Mouse (Mus musculus) adrenal gland, postnatal 10 days (tissue): Measurements from ENCODE around the gene Nectin2. TPM values are rescaled to one million over a fixed set of nuclear protein-coding genes. Genes with fewer than 3 reads are reported as not detected.
"Not testable (repeated sequence)": the region's sequence is repeated elsewhere in the genome, so short reads cannot be mapped to it uniquely, and the experiment has no call there.

ENCODE experiments used
- DNase-seq: peaks from one replicate; pipeline ENCODE4 v3.0.0; 2021; ENCODE audit warnings: mixed read lengths
- total RNA-seq, 2 experiments: library from RNA; stranded (reverse); gene quantifications; 2 replicates each; pipeline ENCODE4 v1.2.3; 2021

The Nectin2 gene
- total RNA-seq, 2 experiments from 2014 or later = 86.7 to 106 TPM

DNA sequence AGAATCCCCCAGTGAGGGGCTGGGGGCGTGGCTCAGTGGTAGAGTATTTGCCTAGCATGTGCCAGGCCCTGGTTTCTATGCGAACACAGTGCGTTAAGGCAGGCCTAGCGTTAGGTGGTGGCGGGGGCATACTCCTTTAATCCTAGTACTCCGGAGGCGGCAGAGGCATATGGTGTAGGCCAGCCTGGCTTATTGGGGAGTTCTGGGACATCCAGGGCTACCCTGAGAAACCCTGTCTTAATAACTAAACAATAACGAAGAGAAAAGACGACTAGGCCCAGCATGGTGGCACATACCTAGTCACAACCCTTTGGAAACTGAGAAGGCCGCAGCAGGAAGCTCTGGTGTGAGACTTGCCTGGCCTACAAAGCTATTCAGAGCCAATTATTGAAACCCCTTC is 62.2 kb downstream of the Nectin2 start:
- no peak for DNase-seq

GRCm38 (mm10) chr7:19686927-19687583 is 63.2 kb downstream of the Nectin2 start:
- not testable (repeated sequence) for DNase-seq

DNA sequence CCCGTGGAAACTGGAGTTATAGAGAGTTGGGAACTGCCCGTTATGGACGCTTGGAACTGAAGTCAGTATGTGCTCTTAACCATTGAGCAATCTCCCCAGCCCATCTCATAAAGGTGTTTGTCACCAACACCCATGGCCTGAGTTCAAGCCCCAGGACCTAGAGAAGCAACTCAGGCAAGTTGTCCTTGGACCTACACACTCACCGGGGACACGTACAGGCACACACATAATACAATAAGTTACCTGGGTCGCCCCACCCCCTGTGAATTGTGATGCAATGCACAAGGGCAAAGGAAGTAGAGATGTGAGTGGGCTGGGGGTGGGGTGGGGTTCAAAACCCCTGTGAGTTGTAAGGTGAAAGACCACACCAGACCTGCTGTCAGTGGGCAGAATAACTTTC is 63.8 kb downstream of the Nectin2 start:
- no peak for DNase-seq

DNA sequence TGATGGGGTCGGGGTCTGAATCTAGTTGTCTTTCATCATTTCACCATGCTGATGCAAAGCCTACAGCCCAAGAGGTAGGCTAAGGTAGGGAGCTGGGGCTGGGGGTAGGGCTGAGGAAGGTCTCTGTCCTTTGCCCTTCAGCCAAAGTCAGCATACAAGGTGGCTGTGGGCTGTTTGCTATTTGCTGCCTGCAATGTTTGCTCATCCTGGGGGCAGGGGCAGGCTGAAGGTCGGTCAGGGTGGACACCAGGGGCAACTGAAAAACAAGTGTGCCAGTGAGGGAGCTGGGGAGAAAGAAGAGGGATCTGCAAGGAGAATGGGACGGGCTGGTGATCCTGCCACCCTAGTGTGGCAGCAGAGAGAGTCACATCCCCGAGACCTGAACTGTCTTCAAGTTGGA is 64.9 kb downstream of the Nectin2 start:
- DNase-seq = peak; percentile 25

DNA sequence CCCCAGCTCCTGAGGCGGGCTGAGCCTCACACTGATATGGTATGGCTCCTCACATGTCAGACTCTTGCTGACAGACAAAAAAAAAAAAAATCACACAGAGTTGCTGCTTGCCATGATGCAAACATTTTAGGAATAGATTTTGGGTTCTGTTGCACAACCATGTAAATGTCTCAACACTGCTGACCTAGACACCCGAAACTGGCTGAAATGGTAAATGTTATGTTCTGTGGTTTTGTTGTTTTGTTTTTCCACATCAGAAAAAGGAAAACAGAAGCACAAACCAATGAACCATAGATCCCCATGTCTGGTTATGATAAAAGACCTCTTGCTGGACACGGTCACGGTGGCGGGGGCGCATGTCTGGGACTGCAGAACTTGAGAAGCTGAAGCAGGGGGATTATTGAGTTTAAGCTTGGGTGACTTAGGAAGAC is 66.5 kb downstream of the Nectin2 start:
- DNase-seq = no peak

DNA sequence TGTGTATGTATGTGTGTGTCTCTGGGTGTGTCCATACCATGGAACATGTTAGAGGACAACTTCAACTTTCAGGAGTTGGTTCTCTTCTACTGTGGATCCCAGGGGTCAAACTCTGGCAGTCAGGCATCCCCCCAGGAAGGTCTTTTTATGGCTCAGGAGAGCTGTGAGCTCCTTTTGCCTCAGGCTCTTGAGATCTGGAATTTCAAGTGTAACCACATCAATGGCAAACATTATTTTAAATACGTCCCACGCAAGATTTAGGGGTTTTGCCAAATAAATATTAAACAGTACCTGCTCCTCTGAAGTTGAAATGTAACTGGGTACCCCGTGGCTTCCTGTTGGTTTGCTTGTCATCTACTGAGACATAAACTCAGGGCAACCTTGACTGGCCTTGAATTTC is 67.3 kb downstream of the Nectin2 start:
- no peak for DNase-seq

GRCm38 (mm10) chr7:19681202-19681694 is 69.0 kb downstream of the Nectin2 start, which contains the start of the genes Gm44805 and Apoc4:
Gene Gm44805, minus strand, starts transcription at chr7:19681423.
Gene Apoc4, minus strand, starts transcription at chr7:19681479.
- peak; percentile 84 for DNase-seq

GRCm38 (mm10) chr7:19680702-19681101 is 69.6 kb downstream of the Nectin2 start:
- no peak for DNase-seq

GRCm38 (mm10) chr7:19678901-19679300 is 71.4 kb downstream of the Nectin2 start:
- DNase-seq = no peak

DNA sequence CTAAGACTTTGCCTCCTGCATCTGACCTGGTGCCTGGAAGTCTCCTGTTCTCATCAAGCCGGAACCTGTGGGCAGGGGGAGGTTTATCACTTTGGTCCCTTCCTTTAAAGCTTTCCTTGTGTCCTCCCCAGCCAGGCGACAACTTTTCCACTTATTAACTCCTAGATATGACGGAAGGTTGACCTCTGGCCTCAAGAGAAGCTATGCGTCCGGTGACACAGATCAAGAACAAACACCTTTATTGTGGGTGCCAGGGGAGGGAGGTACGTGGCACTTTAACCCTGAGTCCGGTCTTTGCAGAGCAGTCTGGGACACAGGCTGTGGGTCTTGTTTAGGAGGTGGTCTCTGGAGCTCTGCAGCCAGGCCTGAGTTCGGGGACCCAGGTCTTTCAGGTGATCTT is 72.4 kb downstream of the Nectin2 start, which contains the start of gene Apoc2:
TSS of gene Apoc2 (minus strand) at position 70 of the 400 bp plus-strand sequence.
- no peak for DNase-seq

DNA sequence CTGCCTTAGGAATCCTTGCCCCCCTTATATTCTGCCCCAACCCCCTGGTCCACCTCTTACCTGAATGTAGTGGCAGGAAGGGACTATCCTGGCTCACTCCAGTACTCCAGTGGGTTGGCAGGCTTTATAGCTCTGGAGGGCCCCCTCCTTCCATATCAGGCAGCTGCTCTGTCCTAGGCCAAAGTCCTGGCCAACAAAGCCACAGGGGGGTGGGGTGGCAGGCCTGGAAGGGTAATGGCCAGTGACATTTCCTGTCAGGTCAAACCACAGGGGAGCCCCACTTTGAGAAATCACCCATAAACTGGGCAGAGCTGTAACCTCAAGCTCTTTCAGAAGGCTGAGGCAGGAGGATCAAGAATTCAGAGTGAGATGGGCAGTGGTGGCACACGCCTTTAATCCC is 73.6 kb downstream of the Nectin2 start:
- DNase-seq = no peak

- DNase-seq = no peak
These were observed 74.5 kb downstream of the Nectin2 start for GRCm38 (mm10) chr7:19675824-19676223.

DNA sequence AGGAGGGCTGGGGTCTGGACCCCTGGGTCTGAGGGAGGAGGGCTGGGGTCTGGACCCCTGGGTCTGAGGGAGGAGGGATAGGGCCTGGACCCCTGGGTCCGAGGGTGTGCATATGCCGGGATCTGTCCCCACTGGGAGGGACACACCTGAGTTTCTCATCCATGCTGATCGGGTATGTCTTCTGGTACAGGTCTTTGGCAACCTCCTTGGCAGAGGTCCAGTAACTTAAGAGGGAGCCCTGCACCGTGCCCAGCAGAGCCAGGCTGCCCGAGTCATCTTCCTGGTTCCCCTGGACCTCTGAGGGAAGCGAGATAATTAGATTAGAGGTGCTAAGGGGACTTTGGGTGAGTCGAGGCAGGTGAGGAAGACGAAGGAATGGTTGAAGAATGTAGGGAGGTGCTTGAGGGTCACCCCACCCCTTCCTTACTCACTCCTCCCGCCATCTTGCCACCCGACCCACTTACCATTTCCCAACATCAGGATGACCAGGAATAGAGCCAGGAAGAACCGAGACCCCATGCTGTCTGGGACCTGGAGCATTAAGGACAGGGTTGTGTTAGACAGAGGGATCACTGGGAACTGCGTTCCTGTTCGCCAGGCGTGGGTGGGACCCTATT is 77.1 kb downstream of the Nectin2 start:
- DNase-seq = no peak

DNA sequence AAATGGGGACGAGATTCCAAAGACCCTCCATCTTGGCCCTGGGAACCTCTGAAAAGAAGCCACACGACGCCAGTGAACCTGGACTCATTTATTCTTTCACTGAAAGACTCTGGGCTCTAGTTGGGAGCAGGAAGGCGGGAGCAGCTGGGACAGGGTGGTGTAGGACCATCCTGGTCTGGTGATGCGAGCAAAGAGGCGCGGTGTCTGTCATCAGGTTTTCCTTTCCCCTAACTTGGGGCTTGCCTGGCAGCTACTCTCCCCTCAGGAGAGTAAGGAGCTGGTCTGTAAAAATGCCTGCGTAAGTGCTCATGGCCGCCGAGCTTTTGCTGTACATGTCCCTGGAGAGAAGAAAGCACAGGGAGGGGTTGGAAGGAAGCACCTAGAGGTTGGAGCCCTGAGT is 78.8 kb downstream of the Nectin2 start:
- DNase-seq = no peak

GRCm38 (mm10) chr7:19668947-19669721 is 81.1 kb downstream of the Nectin2 start:
- peak; percentile 95 for DNase-seq

DNA sequence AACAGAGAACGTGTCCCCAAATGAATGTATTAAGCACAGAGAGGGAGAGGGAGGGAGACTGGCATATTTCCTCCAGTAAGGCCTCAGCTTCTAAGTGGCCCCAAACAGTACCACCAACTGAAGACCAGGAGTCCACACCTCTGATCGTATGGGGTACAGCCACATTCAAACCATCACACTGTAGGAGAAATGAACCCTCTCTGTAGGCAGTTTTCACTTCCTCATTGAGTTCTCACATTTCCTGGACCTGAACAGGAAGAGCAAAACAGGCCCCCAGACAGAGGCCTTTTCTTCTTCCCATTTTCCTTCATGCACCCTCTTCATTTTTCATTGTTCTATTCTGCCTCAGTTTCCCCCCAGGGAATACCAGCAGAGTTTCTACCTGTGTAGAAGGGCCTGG is 82.8 kb downstream of the Nectin2 start:
- DNase-seq = no peak

- DNase-seq = no peak
These were observed 83.5 kb downstream of the Nectin2 start for GRCm38 (mm10) chr7:19666750-19667149.

Other genes with a start within 250 kb of the Nectin2 start
- 1 to 10 TPM; 5.2 to 5.4 TPM for gene Bloc1s3, start 242.1 kb downstream of the Nectin2 start, total RNA-seq
- 10 to 100 TPM; 76.6 to 80.9 TPM for gene Trappc6a, start 242.1 kb downstream of the Nectin2 start, total RNA-seq
- under 1 TPM; 0.18 to 0.21 TPM for gene Nkpd1, start 232.6 kb downstream of the Nectin2 start, total RNA-seq
- 10 to 100 TPM; 59.2 to 60.8 TPM for gene Ppp1r37, start 187.4 kb downstream of the Nectin2 start, total RNA-seq
- gene Zfp296, start 173.2 kb downstream of the Nectin2 start, total RNA-seq = under 1 TPM; 0.55 to 0.60 TPM
- gene Gemin7, start 172.9 kb downstream of the Nectin2 start, total RNA-seq = 10 to 100 TPM; 54.7 to 56.2 TPM
- gene Clasrp, start 146.0 kb downstream of the Nectin2 start, total RNA-seq = 10 to 100 TPM; 29.6 to 58.3 TPM
- 10 to 100 TPM; 18.8 to 21.6 TPM for gene Relb, start 121.0 kb downstream of the Nectin2 start, total RNA-seq
- gene Clptm1, start 85.5 kb downstream of the Nectin2 start, total RNA-seq = 100 to 1,000 TPM; 108 to 117 TPM
- gene Apoc2, start 72.5 kb downstream of the Nectin2 start, total RNA-seq = 100 to 1,000 TPM in 1 of 2 experiments, 10 to 100 TPM in 1; 52.0 to 144 TPM
- gene Gm44805, start 69.1 kb downstream of the Nectin2 start, total RNA-seq = 1 to 10 TPM; 1.3 to 1.5 TPM
- 100 to 1,000 TPM; 211 to 416 TPM for gene Apoc4, start 69.0 kb downstream of the Nectin2 start, total RNA-seq
- 1,000 to 10,000 TPM in 1 of 2 experiments, 100 to 1,000 TPM in 1; 910 to 1,570 TPM for gene Apoc1, start 57.8 kb downstream of the Nectin2 start, total RNA-seq
- 1,000 to 10,000 TPM; 1,872 to 4,173 TPM for gene Apoe, start 51.3 kb downstream of the Nectin2 start, total RNA-seq
- 100 to 1,000 TPM; 157 to 171 TPM for gene Tomm40, start 35.0 kb downstream of the Nectin2 start, total RNA-seq
- 10 to 100 TPM; 62.4 to 75.1 TPM for gene Bcam, start 20.5 kb upstream of the Nectin2 start, total RNA-seq
- 1 to 10 TPM; 1.8 to 3.2 TPM for gene Cblc, start 46.3 kb upstream of the Nectin2 start, total RNA-seq
- gene Bcl3, start 72.3 kb upstream of the Nectin2 start, total RNA-seq = 10 to 100 TPM; 15.4 to 16.6 TPM
- gene Gm19345, start 101.5 kb upstream of the Nectin2 start, total RNA-seq = not detected
- under 1 TPM in 1 of 2 experiments, not detected in 1; 0.18 TPM for gene Ceacam16, start 110.8 kb upstream of the Nectin2 start, total RNA-seq
- not detected for gene Ceacam19, start 137.5 kb upstream of the Nectin2 start, total RNA-seq
- gene Pvr, start 170.7 kb upstream of the Nectin2 start, total RNA-seq = 10 to 100 TPM; 20.9 to 24.9 TPM
- gene Igsf23, start 200.3 kb upstream of the Nectin2 start, total RNA-seq = under 1 TPM; 0.27 TPM
- not detected for gene Ceacam20, start 214.9 kb upstream of the Nectin2 start, total RNA-seq
- not detected for gene Nlrp9b, start 241.0 kb upstream of the Nectin2 start, total RNA-seq